Mouse (Mus musculus) 3134 (cell line): ENCODE results near the gene Ext2.

ENCODE experiments used
- DNase-seq: peaks from one replicate; pipeline ENCODE4 v3.0.0-alpha.2; 2011; ENCODE audit warnings: low spot score; ENCODE audit not compliant: insufficient read length; ENCODE audit errors: extremely low read depth

The Ext2 gene

GRCm38 (mm10) chr2:93822045-93822749 lies at the start of gene Ext2:
Ext2 (minus strand) TSS chr2:93822568.
- DNase-seq, result peak; percentile 79

GRCm38 (mm10) chr2:93871411-93871925 lies 49.1 kb upstream of the Ext2 start:
- DNase-seq, result no peak

GRCm38 (mm10) chr2:93870842-93871241 lies 48.5 kb upstream of the Ext2 start:
- peak; percentile 53 for DNase-seq

GRCm38 (mm10) chr2:93869107-93869600 lies 46.8 kb upstream of the Ext2 start, which contains the start of gene Accsl:
Accsl (minus strand) TSS chr2:93869157.
- no peak for DNase-seq

- DNase-seq, result no peak
Measured at GRCm38 (mm10) chr2:93868566-93868965, 46.2 kb upstream of the Ext2 start.

- no peak for DNase-seq
Measured at GRCm38 (mm10) chr2:93863229-93863628, 40.9 kb upstream of the Ext2 start.

GRCm38 (mm10) chr2:93858845-93859244 lies 36.5 kb upstream of the Ext2 start:
- DNase-seq, result no peak

- no peak for DNase-seq
Measured at GRCm38 (mm10) chr2:93851303-93851702, 28.9 kb upstream of the Ext2 start.

- no peak for DNase-seq
Measured at GRCm38 (mm10) chr2:93850317-93850944, 28.1 kb upstream of the Ext2 start.

- DNase-seq, result peak; percentile 88
Measured at GRCm38 (mm10) chr2:93849505-93850089, 27.2 kb upstream of the Ext2 start, which contains the start of gene Accs. Accs (minus strand) TSS chr2:93849943.

- no peak for DNase-seq
Measured at GRCm38 (mm10) chr2:93841349-93841748, 19.0 kb upstream of the Ext2 start.

GRCm38 (mm10) chr2:93840109-93840508 lies 17.7 kb upstream of the Ext2 start:
- DNase-seq, result no peak

GRCm38 (mm10) chr2:93838931-93839330 lies 16.6 kb upstream of the Ext2 start:
- no peak for DNase-seq

- no peak for DNase-seq
Measured at GRCm38 (mm10) chr2:93836232-93836785, 13.9 kb upstream of the Ext2 start.

GRCm38 (mm10) chr2:93835596-93835995 lies 13.2 kb upstream of the Ext2 start:
- DNase-seq, result no peak

- DNase-seq, result peak; percentile 66
Measured at GRCm38 (mm10) chr2:93823519-93823918, 1.2 kb upstream of the Ext2 start.

GRCm38 (mm10) chr2:93817791-93818190 lies 4.6 kb downstream of the Ext2 start:
- no peak for DNase-seq

GRCm38 (mm10) chr2:93813343-93813742 lies 9.0 kb downstream of the Ext2 start:
- no peak for DNase-seq

GRCm38 (mm10) chr2:93811812-93812211 lies 10.6 kb downstream of the Ext2 start:
- no peak for DNase-seq

- no peak for DNase-seq
Measured at GRCm38 (mm10) chr2:93809931-93810330, 12.4 kb downstream of the Ext2 start.

- no peak for DNase-seq
Measured at GRCm38 (mm10) chr2:93808071-93808470, 14.3 kb downstream of the Ext2 start.
